Mouse (Mus musculus): ENCODE measurements around the gene Zmiz1.

The Zmiz1 gene

GRCm38 (mm10) chr14:25660661-25661060 lies 201.7 kb downstream of the Zmiz1 start:
- no peak for DNase-seq

GRCm38 (mm10) chr14:25661185-25661920 lies 202.4 kb downstream of the Zmiz1 start:
- DNase-seq = no peak

DNA sequence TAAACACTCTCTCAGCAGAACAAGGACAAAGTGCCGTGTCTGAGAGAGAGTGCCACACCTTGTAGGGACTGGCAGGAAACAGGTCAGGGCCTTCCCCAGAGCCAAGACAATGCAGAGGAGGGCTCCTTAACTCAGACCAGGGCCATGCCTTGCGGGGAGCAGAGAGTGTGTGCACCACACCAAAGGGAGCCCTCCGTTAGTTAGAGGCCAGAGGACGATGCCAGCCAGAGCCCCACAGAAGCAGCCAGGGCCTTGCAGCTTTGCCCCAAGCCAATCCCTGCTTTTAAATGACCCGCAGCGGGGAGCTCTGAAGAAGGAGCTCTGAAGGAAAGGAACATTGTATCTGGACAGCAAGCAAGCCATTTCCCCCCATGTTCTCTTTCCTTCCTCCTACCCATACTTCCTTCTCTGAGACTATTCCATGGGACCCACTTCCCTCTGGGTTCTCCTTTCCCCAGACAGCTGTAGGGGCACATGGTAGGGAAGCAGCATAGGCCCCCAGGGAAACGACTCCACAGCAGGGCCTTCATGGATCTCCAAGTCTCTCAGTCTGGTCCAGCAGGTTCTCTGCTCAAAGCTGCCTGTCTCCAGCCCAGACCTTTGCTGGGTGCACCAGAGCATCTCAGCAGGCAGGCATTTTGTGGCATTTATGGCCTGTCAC lies 204.8 kb downstream of the Zmiz1 start:
- no peak for DNase-seq

DNA sequence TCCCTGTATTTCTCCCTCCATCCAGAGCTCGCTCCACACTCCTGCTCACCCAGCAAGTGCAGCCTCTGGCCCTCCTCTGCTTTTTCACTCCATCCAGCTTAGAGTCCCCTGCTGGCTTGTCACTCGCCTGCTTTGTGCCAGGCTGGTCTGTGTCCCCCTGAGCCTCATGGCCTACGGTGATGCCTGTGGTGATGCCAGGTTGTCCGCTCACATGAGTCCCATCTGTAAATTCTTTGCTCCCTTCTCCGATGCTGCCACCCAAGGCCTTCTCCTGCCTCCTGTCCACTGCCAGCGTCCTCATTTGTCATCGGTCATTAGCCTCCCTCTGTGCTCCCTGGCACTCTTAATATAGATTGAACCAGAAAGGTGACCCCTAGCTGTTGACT lies 205.3 kb downstream of the Zmiz1 start:
- no peak for DNase-seq

DNA sequence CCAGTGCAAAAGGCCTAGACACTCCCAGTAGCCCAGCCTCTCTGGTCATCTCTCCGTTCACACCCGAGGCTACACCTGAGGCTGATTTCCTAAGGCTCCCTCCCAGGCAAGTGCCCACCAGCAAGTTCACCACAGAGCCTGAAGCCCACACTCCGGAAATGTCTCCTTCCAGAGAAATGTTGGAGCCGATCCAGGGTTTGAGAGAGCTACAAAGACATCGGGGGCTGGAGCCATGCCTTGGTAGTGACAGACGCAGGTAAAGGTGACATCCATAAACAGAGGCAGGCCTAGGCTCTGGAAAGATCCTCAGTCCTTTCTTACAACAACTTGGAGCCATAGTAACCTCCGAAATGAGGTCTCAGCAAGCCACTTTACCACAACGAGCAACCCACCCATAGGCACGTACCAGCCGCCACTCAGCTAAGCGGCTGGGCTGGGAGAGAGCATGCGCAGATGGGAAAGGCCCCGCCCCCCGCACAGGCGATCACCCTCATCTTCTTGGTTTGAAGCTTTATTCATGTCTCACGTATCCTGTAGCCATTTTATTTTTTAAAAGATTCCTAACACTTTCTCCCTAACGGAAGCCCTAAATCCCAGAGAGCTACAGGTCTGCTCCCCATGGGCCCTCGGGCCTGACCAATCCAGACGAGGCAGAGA lies 206.5 kb downstream of the Zmiz1 start:
- no peak for DNase-seq

- no peak for DNase-seq
Measured at GRCm38 (mm10) chr14:25666668-25667376, 207.8 kb downstream of the Zmiz1 start.

- no peak for DNase-seq
Measured at GRCm38 (mm10) chr14:25667587-25667986, 208.6 kb downstream of the Zmiz1 start.

DNA sequence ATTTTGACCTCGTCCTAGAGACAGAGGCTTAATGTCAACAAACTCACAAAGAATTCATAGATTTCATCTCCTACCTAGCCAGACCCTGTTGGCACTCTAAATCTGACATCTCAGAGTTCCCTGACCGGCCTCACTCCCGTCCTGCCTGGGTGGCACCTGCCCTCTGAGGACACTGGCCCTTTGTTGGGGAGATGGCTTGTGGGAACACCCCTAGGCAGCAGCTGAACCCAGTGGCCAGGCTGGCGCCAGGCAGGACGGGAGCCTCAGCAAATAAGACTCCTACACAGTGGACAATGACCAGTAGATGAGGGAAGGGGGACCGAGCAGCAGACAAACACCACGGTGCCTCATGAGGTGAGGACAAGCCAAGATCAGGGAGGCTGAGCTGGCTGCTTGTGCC lies 220.6 kb downstream of the Zmiz1 start:
- no peak for DNase-seq

DNA sequence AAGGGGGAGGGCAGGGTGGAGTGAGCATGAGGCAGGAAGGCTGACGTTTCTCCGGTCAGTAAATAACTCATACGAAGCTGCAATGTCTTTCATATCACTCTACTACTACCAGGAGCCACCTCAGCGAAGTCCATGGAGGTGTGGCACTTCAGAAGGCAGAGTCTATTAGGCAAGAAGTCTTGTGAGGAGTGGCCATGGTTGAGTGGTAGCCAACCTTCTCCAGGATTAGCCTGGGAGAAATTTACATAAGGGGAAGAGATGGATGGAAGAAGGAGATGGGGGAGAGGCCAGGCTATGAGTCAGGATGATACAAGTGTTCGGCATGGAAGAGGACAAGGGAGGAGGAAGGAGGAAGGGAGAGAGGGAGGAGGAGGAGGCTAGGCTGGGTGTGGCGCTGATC lies 223.0 kb downstream of the Zmiz1 start:
- DNase-seq = no peak

DNA sequence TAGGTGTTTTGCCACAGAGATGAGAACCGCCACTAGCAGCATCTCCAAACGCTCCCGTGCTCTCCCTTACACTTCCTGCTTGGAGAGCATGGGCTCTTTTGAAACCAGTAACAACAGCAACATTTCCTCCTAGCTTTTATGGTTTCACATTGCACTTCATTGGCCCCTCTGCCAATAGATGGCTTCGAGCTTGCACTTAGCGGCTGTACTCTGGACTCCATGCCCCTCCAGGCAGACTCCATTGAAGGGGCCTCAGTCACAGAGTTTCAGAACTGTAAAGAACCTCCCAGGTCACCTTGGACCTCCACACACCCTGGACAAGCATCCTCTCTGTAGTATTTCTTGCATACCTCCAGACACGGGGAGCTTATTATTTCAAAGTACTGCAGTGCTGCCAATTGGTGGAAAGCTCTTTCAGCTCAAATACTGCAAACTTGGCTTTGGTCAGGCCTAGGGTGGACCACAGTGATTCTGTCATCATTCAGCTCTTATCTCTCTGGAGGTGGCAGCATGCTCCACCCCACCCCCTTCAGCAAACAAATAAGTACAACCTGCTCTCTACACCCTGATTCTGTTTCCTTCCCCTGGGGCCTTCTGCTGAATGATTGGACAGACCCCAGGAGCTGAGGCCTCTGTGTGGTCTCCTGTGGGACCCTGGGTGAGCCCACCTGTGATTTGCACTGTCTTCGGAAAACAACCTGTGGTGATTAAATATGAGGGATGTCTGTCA lies 227.4 kb downstream of the Zmiz1 start:
- DNase-seq = no peak

DNA sequence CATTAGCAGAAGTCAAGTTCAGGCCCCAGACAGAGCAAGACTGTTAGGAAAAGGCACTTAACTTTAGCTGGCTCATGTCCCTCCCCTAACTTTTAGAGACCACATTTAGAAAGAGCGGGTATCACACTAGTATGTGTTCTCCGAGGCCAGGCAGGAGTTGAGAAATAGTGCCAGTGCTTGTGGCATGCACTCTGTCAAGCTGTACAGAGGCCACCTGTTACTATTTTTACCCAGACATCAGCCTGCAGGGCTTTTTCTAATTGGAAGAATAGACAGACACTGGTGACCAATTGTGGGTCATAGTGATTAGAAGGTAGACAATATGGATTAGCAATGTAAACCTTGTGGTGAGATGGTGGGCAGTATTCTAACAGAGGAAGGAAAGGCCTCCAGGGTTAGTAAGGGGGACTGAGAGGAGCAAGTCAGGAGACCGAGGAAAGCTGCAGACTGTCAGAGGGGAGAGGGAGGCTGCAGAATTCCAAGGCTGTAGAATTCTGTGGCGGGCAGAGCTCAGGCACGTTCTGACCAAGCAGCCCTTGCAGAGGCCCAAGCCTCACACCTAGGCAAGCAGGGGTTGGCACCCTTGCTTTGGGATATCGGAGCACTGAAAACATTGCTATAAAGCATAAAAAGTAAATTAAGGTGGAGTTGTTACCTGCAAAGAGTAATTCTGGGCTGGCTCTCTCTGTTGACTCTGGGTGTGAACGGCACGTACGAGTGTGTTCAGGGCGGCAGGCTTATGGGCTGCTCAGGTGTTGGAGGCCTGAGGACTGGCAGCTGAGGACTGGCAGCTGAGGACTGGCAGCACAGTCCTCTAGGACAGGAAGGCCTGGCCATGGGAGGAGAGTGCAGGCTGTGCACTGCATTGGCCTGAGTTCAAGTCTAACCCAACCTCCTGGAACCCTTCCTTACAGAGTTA lies 228.3 kb downstream of the Zmiz1 start:
- DNase-seq = no peak

GRCm38 (mm10) chr14:25693271-25693887 lies 234.4 kb downstream of the Zmiz1 start:
- DNase-seq = peak; percentile 44 to 48

GRCm38 (mm10) chr14:25693888-25694568 lies 235.0 kb downstream of the Zmiz1 start, which contains the start of gene Ppif:
Ppif (plus strand) TSS chr14:25694154.
- peak; percentile 92 to 94 for DNase-seq

GRCm38 (mm10) chr14:25694569-25694897 lies 235.5 kb downstream of the Zmiz1 start:
- DNase-seq = peak; percentile 59 to 60

DNA sequence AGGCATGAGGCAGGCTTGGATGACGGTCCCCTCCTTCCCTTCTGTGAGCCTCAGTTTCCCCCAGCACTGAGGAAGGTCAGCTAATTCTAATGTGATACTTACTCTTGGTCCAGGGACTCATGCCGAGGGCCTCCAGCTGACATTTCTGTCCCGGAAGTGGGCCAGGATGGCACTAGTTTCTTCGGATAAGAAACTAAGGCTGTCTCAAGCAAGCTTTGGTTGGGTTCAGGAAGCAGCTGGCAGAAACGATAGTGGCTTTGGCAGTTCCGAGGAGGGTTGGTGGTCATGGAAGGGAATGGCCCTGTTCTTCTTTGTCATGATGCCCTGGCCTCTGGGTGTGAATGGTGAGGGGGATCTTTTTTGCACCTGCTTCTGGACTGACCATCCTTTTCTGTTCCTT lies 236.1 kb downstream of the Zmiz1 start:
- DNase-seq = no peak

DNA sequence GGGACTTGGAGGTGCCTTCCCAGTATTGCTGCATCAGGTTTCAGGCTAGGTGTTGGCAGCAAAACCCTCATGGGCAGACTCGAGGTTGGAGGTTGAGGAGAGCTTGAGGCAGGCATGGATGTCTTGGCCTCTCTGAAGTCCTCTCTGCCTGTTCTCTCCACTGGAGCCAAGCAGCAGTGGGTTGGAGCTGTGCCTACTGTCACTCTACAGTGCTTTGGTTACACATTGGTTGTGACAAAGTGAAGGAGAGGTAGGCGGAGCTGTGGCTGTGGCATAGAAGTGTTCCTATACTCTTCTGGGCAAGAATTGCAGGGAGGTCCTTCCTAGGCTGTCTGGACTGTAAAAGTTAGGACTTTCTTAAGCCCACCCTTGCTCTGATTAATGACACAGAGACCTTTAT lies 237.4 kb downstream of the Zmiz1 start:
- no peak for DNase-seq

- DNase-seq = no peak
Measured at GRCm38 (mm10) chr14:25701986-25702385, 243.0 kb downstream of the Zmiz1 start.

GRCm38 (mm10) chr14:25707691-25708181 lies 248.8 kb downstream of the Zmiz1 start:
- peak in 1 of 2 experiments; percentile 53 for DNase-seq

DNA sequence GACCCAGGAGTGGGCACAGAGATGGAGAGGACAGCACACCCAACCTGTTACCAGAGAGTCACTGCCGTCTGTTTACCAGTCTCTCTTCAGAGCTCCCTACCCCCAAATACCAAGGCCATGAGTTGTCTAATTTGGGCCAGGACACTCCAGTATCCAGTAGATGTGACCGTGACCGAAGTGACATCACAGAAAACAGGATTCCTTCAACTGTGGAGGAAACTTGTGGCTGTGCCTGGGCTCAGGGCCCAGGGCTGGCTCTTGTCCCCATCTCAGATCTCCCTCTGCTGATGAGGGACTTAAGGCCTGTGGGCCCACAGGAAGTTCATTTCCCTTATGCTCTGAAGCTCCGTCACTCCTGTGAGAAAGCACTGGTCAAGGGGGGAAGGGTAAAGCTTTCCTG lies 249.5 kb downstream of the Zmiz1 start:
- DNase-seq = peak; percentile 28 to 33

DNA sequence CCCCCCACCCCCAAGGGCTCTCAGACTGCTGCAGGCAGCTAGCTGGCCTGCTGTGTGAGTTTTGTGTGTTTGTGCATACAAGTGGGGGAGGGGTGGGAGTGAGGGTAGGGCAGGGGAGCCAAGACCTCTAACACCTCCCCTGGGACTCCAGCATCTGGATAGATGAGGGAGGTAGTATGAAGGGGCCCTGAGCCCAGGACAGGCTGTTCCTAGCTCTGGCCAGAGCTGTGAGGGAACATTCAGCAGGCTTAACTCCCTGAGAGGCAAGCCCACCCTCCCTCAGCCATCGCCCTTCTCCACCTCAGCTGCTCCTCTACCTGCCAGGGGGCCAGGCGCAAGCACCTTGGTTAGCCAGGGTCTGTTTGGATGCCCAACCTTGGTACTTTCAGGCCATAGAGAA lies 249.9 kb downstream of the Zmiz1 start:
- no peak for DNase-seq

Measured in kidney, adult 8-10 months (tissue).